Mouse (Mus musculus) small intestine, adult 2 months (tissue): ENCODE results near the gene Tubb2b.

Experiments used
- CTCF ChIP-seq: fragments of 200-500 bp; IDR thresholded peaks from 2 replicates; pipeline ENCODE4 v1.5.1; 2012; ENCODE audit warnings: low read depth, mild to moderate bottlenecking, control low read depth, inconsistent platforms, low read length, moderate library complexity, mixed read lengths; ENCODE audit not compliant: insufficient replicate concordance, insufficient read length; ENCODE audit errors: extremely low read depth
- POLR2A ChIP-seq: fragments of 200-500 bp; IDR thresholded peaks from 2 replicates; pipeline ENCODE4 v1.6.1; 2012; ENCODE audit warnings: low read depth, mild to moderate bottlenecking, control low read depth, inconsistent platforms, low read length, moderate library complexity

GRCm38 (mm10) chr13:34150271-34151027, 20.2 kb upstream of the Tubb2b start:
- TF ChIP-seq CTCF (no peak), POLR2A (no peak)
